Mouse (Mus musculus) urinary bladder, adult 18-20 months (tissue): Measurements from ENCODE around the gene Atp6v1a.
A peak's percentile ranks its signal among the peaks of the same experiment; 100 is the strongest.

ENCODE experiments used
- DNase-seq, 2 experiments: peaks; one replicate each; pipeline ENCODE4 v3.0.0; 2022; ENCODE audit warnings: low spot score in 2 of 2, mixed read lengths in 2 of 2

The Atp6v1a gene

DNA sequence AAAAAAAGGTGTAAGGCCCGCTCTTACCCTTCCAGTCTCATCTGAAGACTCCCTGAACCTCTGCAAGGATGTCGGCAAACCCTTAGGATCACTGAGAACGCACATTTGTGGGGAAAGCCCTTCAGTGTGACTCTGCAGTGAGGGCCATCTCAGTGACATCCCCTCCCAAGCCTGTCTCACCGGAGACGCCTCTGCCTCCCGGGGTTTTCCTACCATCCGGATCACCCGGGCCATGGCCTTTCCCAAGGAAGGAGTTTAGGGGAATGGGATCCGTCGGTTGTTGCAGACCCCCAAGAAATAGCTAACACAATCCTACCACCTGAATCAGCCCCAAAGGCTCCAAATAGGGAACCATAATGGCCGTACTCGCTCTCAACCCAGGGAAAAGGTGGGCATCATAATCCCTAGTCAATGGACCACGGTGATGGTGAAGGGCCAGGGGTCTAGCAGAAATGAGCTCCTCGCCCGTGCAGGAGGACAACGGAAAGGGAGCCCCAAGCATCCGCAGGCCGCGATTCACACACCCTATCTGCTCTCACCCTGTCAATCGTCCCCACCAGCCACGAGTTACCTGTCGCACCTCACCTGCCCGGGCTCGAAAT lies 1.0 kb downstream of the Atp6v1a start:
- DNase-seq: no peak

DNA sequence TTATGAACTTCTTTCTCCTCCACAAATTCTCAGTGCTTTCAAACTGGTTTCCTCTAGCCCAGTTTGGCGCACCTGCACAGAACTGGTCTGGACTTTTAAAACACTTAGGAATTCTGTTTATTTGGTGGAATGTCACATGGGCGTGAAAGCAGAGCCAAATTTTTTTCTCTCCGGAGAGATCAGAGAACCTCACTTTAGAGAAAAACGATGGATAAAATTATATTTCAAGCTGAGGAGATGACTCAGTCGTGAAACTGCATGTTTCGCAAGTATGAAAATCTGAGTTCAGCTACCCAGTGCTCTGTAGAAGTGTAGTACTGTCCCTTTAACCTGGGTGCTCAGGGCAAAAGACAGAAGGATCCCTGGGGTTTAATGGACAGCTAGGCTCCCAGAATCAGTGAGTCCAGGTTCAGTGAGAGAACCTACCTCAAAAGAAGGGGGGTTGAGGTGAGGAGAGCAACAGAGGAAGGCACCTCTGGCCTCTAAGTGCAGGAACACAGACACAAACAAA lies 2.9 kb downstream of the Atp6v1a start:
- DNase-seq: no peak

DNA sequence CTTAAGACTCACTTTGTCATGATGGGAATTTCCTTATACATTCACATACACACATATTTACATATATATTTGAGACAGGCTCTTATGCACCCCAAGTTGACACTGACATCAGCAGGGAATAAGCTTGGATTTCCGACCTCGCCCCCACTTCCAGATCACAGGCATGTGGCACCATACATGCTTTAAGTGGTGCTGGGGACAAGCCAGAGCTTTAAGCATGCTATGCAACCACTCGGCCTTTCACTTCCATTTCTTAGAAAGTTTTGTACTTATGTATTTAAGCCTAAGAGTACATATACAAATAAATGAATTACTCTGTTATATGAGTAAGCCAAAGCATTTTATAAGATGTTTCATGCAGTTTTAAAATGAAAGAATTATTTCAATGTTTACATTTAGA lies 6.3 kb downstream of the Atp6v1a start:
- no peak for DNase-seq

DNA sequence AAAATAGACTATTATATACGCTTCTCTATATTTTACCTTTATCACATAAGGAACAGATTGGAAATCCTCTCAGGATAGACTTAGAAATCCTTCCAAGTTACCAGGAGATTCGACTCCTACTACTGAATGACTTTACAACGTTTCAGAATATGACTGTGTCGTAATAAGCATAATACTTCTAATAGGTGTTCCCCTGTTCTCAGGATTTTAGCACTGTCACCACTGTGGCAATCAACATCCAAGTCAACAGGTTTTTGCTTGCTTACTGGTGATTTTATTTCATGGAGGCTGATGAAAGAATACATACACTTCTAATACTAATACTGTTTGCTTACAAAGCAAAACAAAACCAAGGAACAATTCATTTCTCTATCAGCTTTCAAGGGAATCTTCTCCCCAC lies 7.2 kb downstream of the Atp6v1a start:
- DNase-seq: no peak

- DNase-seq: no peak
Observed at GRCm38 (mm10) chr16:44126437-44126836, 13.1 kb downstream of the Atp6v1a start.

- DNase-seq: no peak
Observed at GRCm38 (mm10) chr16:44125436-44125835, 14.1 kb downstream of the Atp6v1a start.

DNA sequence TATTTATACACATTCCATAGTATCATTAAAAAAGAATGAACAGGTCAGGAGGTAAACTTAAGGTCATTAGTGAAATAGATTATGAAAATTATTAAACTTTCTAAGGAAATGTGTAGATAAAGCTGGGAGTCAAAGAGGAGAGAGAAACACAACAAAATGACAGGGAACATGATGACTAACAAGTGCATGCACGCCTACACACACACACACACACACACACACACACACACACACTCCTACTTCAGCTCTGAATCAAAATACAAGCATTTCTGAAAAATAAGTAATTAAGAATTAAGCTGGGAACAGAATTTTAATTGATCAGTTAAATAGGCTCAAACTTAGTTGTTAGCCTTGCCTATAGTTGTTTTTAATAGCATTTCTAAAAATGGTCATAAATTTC lies 14.8 kb downstream of the Atp6v1a start:
- DNase-seq: no peak

DNA sequence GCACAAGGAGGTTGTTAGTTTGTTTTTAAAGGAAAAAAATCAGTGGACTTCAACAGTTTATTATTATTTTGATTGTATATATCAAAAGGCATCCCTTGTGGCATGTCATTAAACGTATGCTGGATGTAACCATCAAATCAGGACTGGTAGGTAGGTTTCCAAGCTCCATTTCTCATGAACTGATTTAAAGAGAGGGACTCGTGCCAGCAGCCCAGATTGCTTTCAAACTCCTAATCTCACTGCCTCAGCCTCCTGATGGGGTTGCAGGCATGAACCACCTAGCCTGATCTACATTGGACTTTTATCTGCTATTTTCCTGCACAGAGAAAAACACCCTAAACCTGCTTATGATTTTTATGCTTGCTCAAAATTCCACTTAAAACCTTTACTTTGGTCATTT lies 15.7 kb downstream of the Atp6v1a start:
- no peak for DNase-seq

- DNase-seq: no peak
Observed at GRCm38 (mm10) chr16:44122982-44123725, 16.4 kb downstream of the Atp6v1a start.

DNA sequence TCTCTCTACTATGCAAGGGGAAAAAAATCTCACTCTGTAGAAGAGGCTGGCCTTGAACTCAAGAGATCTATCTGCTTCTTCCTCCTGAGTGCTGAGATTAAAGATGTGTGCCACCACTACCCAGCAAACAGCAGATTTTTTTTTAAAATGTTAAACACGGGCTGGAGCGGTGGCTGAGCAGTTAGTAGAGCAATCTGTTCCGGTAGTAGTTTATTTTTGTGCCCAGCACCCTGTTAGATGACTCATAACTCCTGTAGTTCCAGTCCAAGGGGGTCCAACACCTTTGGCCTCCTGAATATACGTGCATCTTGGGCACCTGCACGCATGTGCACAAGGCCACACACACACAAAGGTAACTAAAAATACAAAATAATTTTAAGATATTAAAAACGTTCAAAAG lies 16.9 kb downstream of the Atp6v1a start:
- DNase-seq: no peak

GRCm38 (mm10) chr16:44122122-44122521 lies 17.4 kb downstream of the Atp6v1a start:
- no peak for DNase-seq

GRCm38 (mm10) chr16:44119753-44120501 lies 19.6 kb downstream of the Atp6v1a start:
- DNase-seq: no peak

DNA sequence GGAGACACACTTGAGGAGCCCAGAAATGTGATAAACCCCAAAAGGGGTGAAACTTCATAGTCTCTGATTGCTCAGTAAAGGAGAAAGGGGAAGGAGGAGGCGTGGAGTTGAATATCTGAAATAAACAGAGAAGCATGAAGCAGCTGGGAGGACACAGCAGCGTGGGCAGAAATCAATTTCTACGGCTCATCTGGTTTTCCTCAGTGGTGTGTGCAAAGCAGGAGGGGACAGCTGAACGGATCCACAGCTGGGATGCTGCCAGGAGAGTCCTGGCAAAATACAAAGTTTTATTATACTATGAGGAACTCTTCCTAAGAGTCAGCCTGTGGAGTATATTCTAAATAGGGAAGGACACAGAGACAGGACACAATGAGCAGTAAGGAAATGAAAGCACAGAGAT lies 30.5 kb downstream of the Atp6v1a start:
- no peak for DNase-seq

GRCm38 (mm10) chr16:44105211-44105610 lies 34.3 kb downstream of the Atp6v1a start:
- DNase-seq: no peak

DNA sequence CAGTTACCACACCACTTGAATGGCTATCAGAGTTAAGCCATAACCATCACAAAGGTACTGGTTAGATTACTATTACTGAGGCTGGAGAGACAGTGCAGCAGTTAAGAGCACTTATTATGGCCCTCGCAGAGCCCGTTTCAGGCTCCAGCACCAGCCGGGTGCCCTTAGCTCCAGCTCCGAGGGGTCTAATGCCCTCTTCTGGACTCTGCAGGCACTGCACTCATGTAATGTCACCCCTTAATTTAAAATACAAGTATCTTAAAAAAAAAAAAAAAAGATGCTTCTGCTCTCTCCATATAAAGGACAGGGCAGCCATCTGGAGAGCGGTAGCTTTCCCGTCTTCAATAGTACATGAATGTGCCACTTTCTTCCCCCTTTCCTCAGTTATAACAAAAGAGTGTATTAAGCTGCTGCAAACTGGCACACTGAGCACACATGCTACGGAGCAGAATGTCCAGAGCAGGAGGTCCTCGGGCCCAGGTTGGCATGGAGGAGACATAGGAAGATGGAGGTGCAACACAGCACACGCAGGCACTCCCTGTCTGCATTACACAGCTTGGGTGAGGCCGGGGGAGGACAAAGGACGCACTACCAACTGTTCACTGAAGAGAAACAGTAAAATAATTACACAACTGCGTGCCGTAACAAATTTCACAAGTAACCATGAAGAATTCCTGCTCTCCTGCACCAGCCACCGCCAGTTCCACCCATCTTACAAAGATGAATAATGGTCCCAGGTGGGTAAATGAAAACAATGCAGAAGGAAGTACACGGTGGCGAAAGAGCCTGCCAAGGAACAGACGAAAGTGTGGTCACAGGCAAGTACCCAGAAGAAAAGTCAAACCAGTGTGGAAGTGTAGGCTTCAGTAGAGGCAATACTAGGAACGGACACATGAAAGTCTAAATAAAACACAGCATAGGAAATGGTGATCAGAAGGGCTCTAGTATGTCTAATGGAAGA lies 35.4 kb downstream of the Atp6v1a start:
- DNase-seq: no peak

- no peak for DNase-seq
Observed at GRCm38 (mm10) chr16:44102925-44103324, 36.6 kb downstream of the Atp6v1a start.

GRCm38 (mm10) chr16:44101181-44101710 lies 38.3 kb downstream of the Atp6v1a start:
- DNase-seq: peak in 1 of 2 experiments; percentile 42

GRCm38 (mm10) chr16:44099377-44099776 lies 40.1 kb downstream of the Atp6v1a start:
- no peak for DNase-seq

GRCm38 (mm10) chr16:44087650-44088049 lies 51.9 kb downstream of the Atp6v1a start:
- no peak for DNase-seq

DNA sequence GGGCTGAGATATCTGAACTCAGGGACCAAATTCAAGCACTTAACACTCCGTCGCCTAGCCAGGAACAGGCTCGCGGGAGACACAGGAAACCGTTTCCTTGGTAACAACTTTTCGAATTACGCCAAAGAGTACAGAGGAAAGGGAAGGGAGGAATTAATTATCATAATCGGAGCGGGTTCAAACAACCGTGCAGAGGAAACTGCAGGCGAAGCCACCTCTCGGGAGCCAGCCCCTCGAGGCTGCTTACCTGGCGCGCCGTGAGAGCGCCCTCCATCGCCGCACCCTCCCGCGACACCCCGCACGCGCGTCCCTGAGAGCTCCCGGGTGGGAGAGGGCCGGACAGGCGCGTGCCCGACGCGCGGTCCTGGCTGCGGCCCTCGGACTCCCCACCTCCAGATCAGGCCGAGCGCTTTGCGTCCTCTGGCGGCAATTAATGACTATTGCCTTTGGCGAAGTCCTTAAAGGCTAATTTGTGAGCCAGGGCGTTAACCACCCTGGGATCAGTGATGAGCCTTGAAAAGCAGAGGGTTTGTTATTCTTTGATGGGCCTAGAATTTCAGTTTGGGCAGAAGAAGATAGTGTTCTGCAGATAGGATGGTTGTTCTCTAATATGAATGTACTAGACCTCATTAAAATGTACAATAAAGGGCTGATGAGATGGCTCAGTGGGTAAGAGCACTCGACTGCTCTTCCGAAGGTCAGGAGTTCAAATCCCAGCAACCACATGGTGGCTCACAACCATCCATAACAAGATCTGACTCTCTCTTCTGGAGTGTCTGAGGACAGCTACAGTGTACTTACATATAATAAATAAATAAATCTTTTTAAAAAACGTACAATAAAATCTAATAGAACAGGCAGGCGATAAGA lies 76.2 kb downstream of the Atp6v1a start, which contains the start of gene Gramd1c:
Gramd1c (minus strand) TSS at position 321 of the 870 bp plus-strand sequence.
- DNase-seq: peak; percentile 32 to 35
